Mouse (Mus musculus): ENCODE results near the gene Hist1h3f. TPM values are rescaled to one million over a fixed set of nuclear protein-coding genes. Genes with fewer than 3 reads are reported as not detected.

Gene Hist1h3f
- 7.0 TPM in 1 of 2 replicates, not detected in the other for polyA plus RNA-seq (2012; ENCODE audit: insufficient read depth, low replicate concordance)

GRCm38 (mm10) chr13:23543965-23544786 is at the start of gene Hist1h3f:
TSS of gene Hist1h3f (plus strand) at chr13:23544052.
- Histone ChIP-seq H3K9me3 (no peaks in the 10 kb centered on the region), H3K27me3 (replicated peaks) (no peaks in the 10 kb centered on the region), H3K4me1 (peaks cover 22% of the 10 kb centered on the region; the same call in 1 of the 2 replicates), H3K36me3 (replicated peaks; ENCODE audit: low read length) (no peaks in the 10 kb centered on the region), H3K4me3 (replicated peaks) (peak within 1 kb of the TSS; percentile 89)
- TF ChIP-seq GATA1 (IDR thresholded peaks at IDR 0.05; ENCODE audit: borderline replicate concordance, low read length) (no peak), FLI1 (IDR thresholded peaks at IDR 0.05; ENCODE audit: low read length) (no peak)

DNA sequence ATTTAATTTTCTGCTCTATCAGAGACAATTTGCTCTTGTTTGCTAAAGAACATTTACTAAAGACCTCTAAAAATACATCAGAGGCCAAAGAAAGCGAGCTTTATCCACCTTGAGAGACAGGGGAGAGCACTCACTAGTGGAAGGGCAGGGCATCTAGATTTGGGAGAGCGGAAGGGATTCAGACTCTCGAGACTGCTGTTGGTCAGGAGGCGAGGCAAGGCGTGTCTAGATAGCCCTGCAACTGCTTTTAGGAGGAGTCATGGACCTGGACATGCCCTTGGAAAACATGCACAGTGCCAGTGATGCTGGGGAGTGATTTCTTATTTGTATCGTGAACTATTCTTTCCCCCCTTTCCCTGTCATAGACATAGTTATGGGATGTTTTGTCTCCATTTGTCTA is 48.3 kb upstream of the Hist1h3f start:
- Histone ChIP-seq H3K4me1 (peaks cover 29% of the 10 kb centered on the region), H3K27me3 (replicated peaks) (peaks cover 2% of the 10 kb centered on the region), H3K36me3 (replicated peaks; ENCODE audit: low read length) (no peaks in the 10 kb centered on the region), H3K4me3 (replicated peaks) (no peak overlapping the region), H3K9me3 (peaks cover 7% of the 10 kb centered on the region; the same call in 1 of the 2 replicates)
- TF ChIP-seq FLI1 (IDR thresholded peaks at IDR 0.05; ENCODE audit: low read length) (no peak), GATA1 (IDR thresholded peaks at IDR 0.05; ENCODE audit: borderline replicate concordance, low read length) (no peak)

- H3K4me1 ChIP-seq = peaks cover 42% of the 10 kb centered on the region
- H3K9me3 ChIP-seq = peaks cover 7% of the 10 kb centered on the region; the same call in 1 of the 2 replicates
- peaks cover 2% of the 10 kb centered on the region for H3K27me3 ChIP-seq (replicated peaks)
- TF ChIP-seq GATA1 (IDR thresholded peaks at IDR 0.05; ENCODE audit: borderline replicate concordance, low read length) (no peak), FLI1 (IDR thresholded peaks at IDR 0.05; ENCODE audit: low read length) (no peak)
- no peaks in the 10 kb centered on the region for H3K36me3 ChIP-seq (replicated peaks; ENCODE audit: low read length)
- H3K4me3 ChIP-seq (replicated peaks) = peak overlapping the region; percentile 85
Measured at GRCm38 (mm10) chr13:23497656-23498321, 46.1 kb upstream of the Hist1h3f start.

DNA sequence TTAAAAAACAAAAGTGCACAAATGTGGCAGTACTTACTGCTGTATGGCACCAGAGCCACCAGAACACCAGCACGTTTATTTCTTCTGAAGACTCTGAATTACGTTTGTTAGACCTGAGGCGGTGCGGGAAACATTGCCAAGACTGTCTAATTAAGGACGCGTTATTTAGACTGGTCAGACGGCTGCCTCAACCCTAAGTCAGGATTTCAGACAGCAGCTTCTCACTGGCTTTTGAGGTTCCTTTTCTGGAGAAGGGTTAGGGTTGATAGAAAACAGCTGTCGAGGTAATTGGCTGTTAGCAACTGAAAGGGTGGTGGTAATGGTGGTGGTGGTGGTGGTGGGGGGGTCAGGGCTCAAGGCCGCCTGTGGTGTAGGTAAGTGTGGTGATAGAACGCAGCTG is 45.2 kb upstream of the Hist1h3f start:
- H3K4me3 ChIP-seq (replicated peaks) = peak overlapping the region; percentile 85
- peaks cover 2% of the 10 kb centered on the region for H3K27me3 ChIP-seq (replicated peaks)
- no peaks in the 10 kb centered on the region for H3K36me3 ChIP-seq (replicated peaks; ENCODE audit: low read length)
- H3K9me3 ChIP-seq = peaks cover 7% of the 10 kb centered on the region; the same call in 1 of the 2 replicates
- H3K4me1 ChIP-seq = peaks cover 49% of the 10 kb centered on the region
- TF ChIP-seq FLI1 (IDR thresholded peaks at IDR 0.05; ENCODE audit: low read length) (no peak), GATA1 (IDR thresholded peaks at IDR 0.05; ENCODE audit: borderline replicate concordance, low read length) (no peak)

- peaks cover 61% of the 10 kb centered on the region for H3K4me1 ChIP-seq
- H3K9me3 ChIP-seq = peaks cover 7% of the 10 kb centered on the region; the same call in 1 of the 2 replicates
- peaks cover 2% of the 10 kb centered on the region for H3K27me3 ChIP-seq (replicated peaks)
- TF ChIP-seq FLI1 (IDR thresholded peaks at IDR 0.05; ENCODE audit: low read length) (no peak), GATA1 (IDR thresholded peaks at IDR 0.05; ENCODE audit: borderline replicate concordance, low read length) (no peak)
- peak overlapping the region; percentile 14 for H3K4me3 ChIP-seq (replicated peaks)
- H3K36me3 ChIP-seq (replicated peaks; ENCODE audit: low read length) = no peaks in the 10 kb centered on the region
Measured at GRCm38 (mm10) chr13:23499943-23500342, 43.9 kb upstream of the Hist1h3f start.

GRCm38 (mm10) chr13:23500424-23501200 is 43.2 kb upstream of the Hist1h3f start:
- no peaks in the 10 kb centered on the region for H3K36me3 ChIP-seq (replicated peaks; ENCODE audit: low read length)
- H3K9me3 ChIP-seq = peaks cover 6% of the 10 kb centered on the region; the same call in 1 of the 2 replicates
- peak overlapping the region; percentile 46 for H3K4me3 ChIP-seq (replicated peaks)
- TF ChIP-seq FLI1 (IDR thresholded peaks at IDR 0.05; ENCODE audit: low read length) = no peak
- TF ChIP-seq GATA1 (IDR thresholded peaks at IDR 0.05; ENCODE audit: borderline replicate concordance, low read length) = no peak
- peaks cover 68% of the 10 kb centered on the region for H3K4me1 ChIP-seq
- peaks cover under 1% of the 10 kb centered on the region for H3K27me3 ChIP-seq (replicated peaks)

GRCm38 (mm10) chr13:23501511-23501910 is 42.3 kb upstream of the Hist1h3f start:
- H3K9me3 ChIP-seq = no peaks in the 10 kb centered on the region
- peaks cover 76% of the 10 kb centered on the region for H3K4me1 ChIP-seq
- H3K27me3 ChIP-seq (replicated peaks) = no peaks in the 10 kb centered on the region
- no peaks in the 10 kb centered on the region for H3K36me3 ChIP-seq (replicated peaks; ENCODE audit: low read length)
- H3K4me3 ChIP-seq (replicated peaks) = peak overlapping the region; percentile 73
- TF ChIP-seq GATA1 (IDR thresholded peaks at IDR 0.05; ENCODE audit: borderline replicate concordance, low read length) (no peak), FLI1 (IDR thresholded peaks at IDR 0.05; ENCODE audit: low read length) (no peak)

DNA sequence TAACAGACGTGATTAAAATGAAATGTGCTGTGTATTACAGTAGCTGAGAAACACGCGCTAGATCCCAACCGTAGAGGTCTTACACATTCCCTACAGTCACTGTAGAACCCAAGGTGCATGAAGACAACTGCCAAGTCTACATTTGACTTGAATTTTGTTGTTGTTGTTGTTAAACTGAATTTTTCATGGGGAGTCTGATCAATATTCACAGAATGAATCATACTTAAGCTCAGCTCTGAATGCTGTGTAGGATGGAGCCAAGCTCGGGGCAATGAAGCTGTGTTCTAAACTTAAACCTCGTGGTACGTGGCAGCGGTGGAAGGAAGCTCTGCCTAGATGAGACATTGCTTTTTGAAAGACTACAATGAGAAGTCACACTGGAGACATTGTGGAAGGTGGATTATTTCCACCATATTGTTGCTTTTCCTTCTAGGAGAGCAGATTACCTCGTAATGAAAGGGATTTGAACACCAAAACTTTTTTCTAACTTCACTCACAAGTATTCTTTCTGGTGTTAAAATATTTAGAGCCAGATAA is 41.8 kb upstream of the Hist1h3f start:
- H3K4me3 ChIP-seq (replicated peaks) = peak overlapping the region; percentile 71
- H3K36me3 ChIP-seq (replicated peaks; ENCODE audit: low read length) = no peaks in the 10 kb centered on the region
- H3K4me1 ChIP-seq = peaks cover 76% of the 10 kb centered on the region
- TF ChIP-seq GATA1 (IDR thresholded peaks at IDR 0.05; ENCODE audit: borderline replicate concordance, low read length) = no peak
- TF ChIP-seq FLI1 (IDR thresholded peaks at IDR 0.05; ENCODE audit: low read length) = no peak
- no peaks in the 10 kb centered on the region for H3K27me3 ChIP-seq (replicated peaks)
- H3K9me3 ChIP-seq = no peaks in the 10 kb centered on the region

DNA sequence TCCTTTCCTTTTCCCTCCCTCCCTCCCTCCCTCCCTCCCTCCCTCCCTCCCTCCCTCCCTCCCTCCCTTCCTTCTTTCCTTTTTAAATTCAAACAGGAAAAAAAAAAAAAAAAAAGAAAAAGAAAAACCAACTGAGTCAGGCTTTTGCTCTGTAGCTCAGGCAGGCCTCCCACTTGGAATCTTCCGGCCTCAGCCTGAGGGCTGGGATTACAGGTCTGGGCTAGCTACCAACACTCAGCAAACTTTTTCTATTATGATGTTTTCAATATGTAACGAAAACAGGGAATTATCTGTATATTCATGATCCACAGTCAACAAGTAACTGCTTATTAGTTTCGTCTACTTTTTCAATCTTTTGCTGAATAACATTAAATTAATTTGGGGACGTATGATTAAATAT is 40.9 kb upstream of the Hist1h3f start:
- H3K9me3 ChIP-seq = no peaks in the 10 kb centered on the region
- TF ChIP-seq FLI1 (IDR thresholded peaks at IDR 0.05; ENCODE audit: low read length) (no peak), GATA1 (IDR thresholded peaks at IDR 0.05; ENCODE audit: borderline replicate concordance, low read length) (no peak)
- H3K4me1 ChIP-seq = peaks cover 74% of the 10 kb centered on the region
- H3K4me3 ChIP-seq (replicated peaks) = no peak overlapping the region
- no peaks in the 10 kb centered on the region for H3K27me3 ChIP-seq (replicated peaks)
- H3K36me3 ChIP-seq (replicated peaks; ENCODE audit: low read length) = no peaks in the 10 kb centered on the region

Measured in megakaryocyte, embryonic 14.5 days (primary cell).